Mouse (Mus musculus) cerebellum, adult 2 months (tissue): ENCODE measurements around the gene Pla2g2e. TPM values are rescaled to one million over a fixed set of nuclear protein-coding genes. Genes with fewer than 3 reads are reported as not detected.

ENCODE experiments used
- DNase-seq, 2 experiments: peaks; one replicate each; pipeline ENCODE4 v3.0.0; 2021
- H3K27ac ChIP-seq: fragments of 200-500 bp; 2 replicates; pipeline ENCODE4 v1.5.1; 2012; ENCODE audit warnings: low read length, control low read depth, inconsistent platforms; ENCODE audit not compliant: insufficient read depth
- H3K27me3 ChIP-seq: fragments of 200-500 bp; 2 replicates; pipeline ENCODE4 v1.6.1; 2012; ENCODE audit warnings: inconsistent platforms, mild to moderate bottlenecking, low read length, moderate library complexity; ENCODE audit not compliant: control insufficient read depth, insufficient read depth
- H3K4me1 ChIP-seq: fragments of 200-500 bp; 2 replicates; pipeline ENCODE4 v1.6.1; 2011; ENCODE audit warnings: low read length; ENCODE audit not compliant: control insufficient read depth, insufficient read depth
- H3K4me3 ChIP-seq: fragments of 200-500 bp; replicated peaks from 2 replicates; pipeline ENCODE3; 2011; ENCODE audit warnings: mild to moderate bottlenecking, low read depth, low read length, control low read depth; ENCODE audit not compliant: insufficient read depth
- CTCF ChIP-seq: fragments of 200-500 bp; IDR thresholded peaks from 2 replicates; pipeline ENCODE4 v1.5.1; 2011; ENCODE audit warnings: low read depth, mild to moderate bottlenecking, control low read depth, low read length, moderate library complexity, borderline replicate concordance; ENCODE audit not compliant: insufficient read depth
- POLR2A ChIP-seq: fragments of 200-500 bp; IDR thresholded peaks from 2 replicates; pipeline ENCODE4 v1.6.1; 2011; ENCODE audit warnings: low read length, control low read depth, borderline replicate concordance; ENCODE audit not compliant: insufficient read depth
- WGBS: fragments of 180-500 bp; shearing (Covaris S2); methylation state at CpG from one replicate; pipeline ENCODE4 v1.1.7; 2018; 5-methylcytosine and 5-hydroxymethylcytosine counted together
- polyA plus RNA-seq: library from polyadenylated mRNA; depleted of rRNA; stranded (reverse); fragments of >200 nt; gene quantifications from 2 replicates; pipeline ENCODE4 v1.2.3, GENCODE M21; 2012

Pla2g2e gene
- polyA plus RNA-seq, 1 experiment, result not detected

GRCm38 (mm10) chr4:138857576-138857975, 20.2 kb upstream of the Pla2g2e start:
- Histone ChIP-seq H3K27me3 (no peaks in the 10 kb centered on the region), H3K4me1 (no peaks in the 10 kb centered on the region), H3K27ac (no peak overlapping the region), H3K4me3 (no peak overlapping the region)
- WGBS, result 64% methylated on average over 10 of the region's 10 CpGs
- TF ChIP-seq POLR2A, result no peak
- no peak for TF ChIP-seq CTCF
- no peak for DNase-seq

GRCm38 (mm10) chr4:138858446-138858845, 19.3 kb upstream of the Pla2g2e start:
- no peak for TF ChIP-seq POLR2A
- no peak for TF ChIP-seq CTCF
- no peak overlapping the region for H3K4me3 ChIP-seq
- H3K27ac ChIP-seq, result no peak overlapping the region
- H3K27me3 ChIP-seq, result no peaks in the 10 kb centered on the region
- WGBS, result 49% methylated on average over 15 of the region's 15 CpGs
- DNase-seq, result peak in 1 of 2 experiments; percentile 30
- no peaks in the 10 kb centered on the region for H3K4me1 ChIP-seq

GRCm38 (mm10) chr4:138859245-138859644, 18.5 kb upstream of the Pla2g2e start:
- no peak overlapping the region for H3K27ac ChIP-seq
- peak; percentile 36 to 40 for DNase-seq
- H3K4me1 ChIP-seq, result no peaks in the 10 kb centered on the region
- WGBS, result 22% methylated on average over 9 of the region's 9 CpGs
- no peaks in the 10 kb centered on the region for H3K27me3 ChIP-seq
- peak overlapping the region; percentile 55 for H3K4me3 ChIP-seq
- no peak for TF ChIP-seq POLR2A
- TF ChIP-seq CTCF, result peak; percentile 66

- 2% methylated on average over 13 of the region's 13 CpGs for WGBS
- peak; percentile 63 for TF ChIP-seq CTCF
- TF ChIP-seq POLR2A, result no peak
- peak overlapping the region; percentile 55 for H3K4me3 ChIP-seq
Measured at GRCm38 (mm10) chr4:138859728-138860127, 18.0 kb upstream of the Pla2g2e start.

GRCm38 (mm10) chr4:138863344-138863998, 14.3 kb upstream of the Pla2g2e start, which contains the start of gene Pla2g5:
Pla2g5 (minus strand) TSS chr4:138863482.
- Histone ChIP-seq H3K4me1 (no peaks in the 10 kb centered on the region), H3K27ac (no peak within 1 kb of the TSS), H3K27me3 (no peaks in the 10 kb centered on the region), H3K4me3 (no peak within 1 kb of the TSS)
- WGBS, result 76% methylated on average over 10 of the region's 10 CpGs
- TF ChIP-seq POLR2A, result no peak
- no peak for DNase-seq

More at GRCm38 (mm10) chr4:138859728-138860127, 18.0 kb upstream of the Pla2g2e start:
- peak; percentile 87 to 89 for DNase-seq
- Histone ChIP-seq H3K27ac (no peak overlapping the region), H3K27me3 (no peaks in the 10 kb centered on the region), H3K4me1 (no peaks in the 10 kb centered on the region)

- TF ChIP-seq POLR2A (no peak), CTCF (no peak)
- Histone ChIP-seq H3K4me1 (no peaks in the 10 kb centered on the region), H3K4me3 (no peak overlapping the region), H3K27me3 (no peaks in the 10 kb centered on the region), H3K27ac (no peak overlapping the region)
- WGBS, result 69% methylated on average over 5 of the region's 5 CpGs
- no peak for DNase-seq
Measured at GRCm38 (mm10) chr4:138865092-138865491, 12.7 kb upstream of the Pla2g2e start.

GRCm38 (mm10) chr4:138865991-138866390, 11.8 kb upstream of the Pla2g2e start:
- no peak overlapping the region for H3K4me3 ChIP-seq
- TF ChIP-seq POLR2A (no peak), CTCF (no peak)

GRCm38 (mm10) chr4:138866413-138866812, 11.3 kb upstream of the Pla2g2e start:
- peak; percentile 85 for TF ChIP-seq CTCF
- no peak for TF ChIP-seq POLR2A
- Histone ChIP-seq H3K27me3 (no peaks in the 10 kb centered on the region), H3K4me1 (no peaks in the 10 kb centered on the region), H3K4me3 (no peak overlapping the region), H3K27ac (no peak overlapping the region)
- DNase-seq, result peak; percentile 57 to 68
- WGBS, result 14% methylated on average over 7 of the region's 7 CpGs

More at GRCm38 (mm10) chr4:138865991-138866390, 11.8 kb upstream of the Pla2g2e start:
- no peaks in the 10 kb centered on the region for H3K27me3 ChIP-seq
- DNase-seq, result no peak
- no peaks in the 10 kb centered on the region for H3K4me1 ChIP-seq
- no peak overlapping the region for H3K27ac ChIP-seq
- WGBS, result 67% methylated on average over 6 of the region's 6 CpGs
